Mouse (Mus musculus): ENCODE data around the gene Tff1.

GRCm38 (mm10) chr17:31128708-31129318, 36.3 kb downstream of the Tff1 start:
- TF ChIP-seq CTCF (IDR thresholded peaks at IDR 0.05; ENCODE audit: extremely low read depth, insufficient read depth, low read length) (no peak), POLR2A (IDR thresholded peaks at IDR 0.05; ENCODE audit: extremely low read depth, insufficient read depth, low read length) (no peak)
